Mouse (Mus musculus) heart, postnatal 0 days (tissue): Measurements from ENCODE around the gene Gpm6b. TPM values are rescaled to one million over a fixed set of nuclear protein-coding genes. Genes with fewer than 3 reads are reported as not detected.

Source experiments
- ATAC-seq: fragments of 200-750 bp; cut with Nextera tagmentation; 2 replicates; pipeline ENCODE4 v1.8.0; 2017; ENCODE audit warnings: low read depth, moderate number of reproducible peaks, moderate library complexity; ENCODE audit not compliant: insufficient read depth
- DNase-seq: peaks from one replicate; pipeline ENCODE4 v3.0.0-alpha.2; 2016; ENCODE audit warnings: low spot score
- H3K27ac ChIP-seq: fragments of 300-500 bp; sonication (generic); 2 replicates; pipeline ENCODE4 v1.5.1; 2014; ENCODE audit warnings: low read depth, mild to moderate bottlenecking
- H3K27me3 ChIP-seq: fragments of 300-500 bp; sonication (generic); 2 replicates; pipeline ENCODE4 v1.6.1; 2014; ENCODE audit warnings: low read length, mixed read lengths; ENCODE audit not compliant: control insufficient read depth, insufficient read depth
- H3K36me3 ChIP-seq: fragments of 300-500 bp; sonication (generic); replicated peaks from 2 replicates; pipeline ENCODE4 v1.6.1; 2014; ENCODE audit warnings: low read length, mixed read lengths; ENCODE audit not compliant: control insufficient read depth, insufficient read depth
- H3K4me1 ChIP-seq: fragments of 300-500 bp; sonication (generic); 2 replicates; pipeline ENCODE4 v1.6.1; 2014; ENCODE audit warnings: antibody characterized with exemption; ENCODE audit not compliant: control insufficient read depth, insufficient read depth
- H3K4me2 ChIP-seq: fragments of 300-500 bp; sonication (generic); 2 replicates; pipeline ENCODE4 v1.6.1; 2014; ENCODE audit warnings: low read depth, mild to moderate bottlenecking, low read length, moderate library complexity
- H3K4me3 ChIP-seq: fragments of 300-500 bp; sonication (generic); 2 replicates; pipeline ENCODE4 v1.5.1; 2014; ENCODE audit warnings: low read depth, low read length
- H3K9ac ChIP-seq: fragments of 300-500 bp; sonication (generic); replicated peaks from 2 replicates; pipeline ENCODE4 v1.6.1; 2014; ENCODE audit warnings: low read depth, low read length, mixed read lengths
- H3K9me3 ChIP-seq: fragments of 300-500 bp; sonication (generic); replicated peaks from 2 replicates; pipeline ENCODE4 v1.6.1; 2016; ENCODE audit warnings: low read length; ENCODE audit not compliant: control insufficient read depth
- CTCF ChIP-seq: IDR thresholded peaks from 2 replicates; pipeline ENCODE4 v1.5.1; 2016; ENCODE audit warnings: antibody characterized with exemption, control low read depth, low read depth
- EP300 ChIP-seq: IDR thresholded peaks from 2 replicates; pipeline ENCODE4 v1.6.1; 2016; ENCODE audit warnings: antibody characterized with exemption, low read depth
- WGBS: fragments of 180-500 bp; shearing (Covaris S2); extraction: QIAGEN DNeasy Blood & Tissue Kit; methylation state at CpG from one replicate; pipeline ENCODE4 v1.1.7; 2014; 5-methylcytosine and 5-hydroxymethylcytosine counted together
- polyA plus RNA-seq: library from polyadenylated mRNA; unstranded; fragments of >200 nt; fragmentation: Nextera tagmentation; extraction: Ambion mirVana; gene quantifications from 2 replicates; pipeline ENCODE4 v1.2.1, GENCODE M21; 2015
- total RNA-seq: library from RNA; depleted of rRNA; stranded (reverse); fragments of >200 nt; gene quantifications from 2 replicates; pipeline ENCODE4 v1.2.3, GENCODE M21; 2014; ENCODE audit warnings: low replicate concordance; rRNA removed

Gpm6b gene
- 6.4 and 13.0 TPM in 2 replicates for total RNA-seq
- polyA plus RNA-seq, result 3.9 and 5.5 TPM in 2 replicates

- Histone ChIP-seq H3K9me3 (no peaks in the 10 kb centered on the region), H3K27ac (no peak within 1 kb of the TSS), H3K4me3 (peak within 1 kb of the TSS; percentile 52), H3K27me3 (no peaks in the 10 kb centered on the region), H3K9ac (0 out of 2 replicates have a peak within 1 kb of the TSS, but pooled peaks have one; percentile 20), H3K4me1 (no peaks in the 10 kb centered on the region), H3K4me2 (peak within 1 kb of the TSS; percentile 81), H3K36me3 (no peaks in the 10 kb centered on the region)
- no peak for TF ChIP-seq CTCF
- no peak for TF ChIP-seq EP300
- no peak for DNase-seq
- whole genome bisulfite sequencing, result 21% methylated on average over 63 of the region's 63 CpGs
- peak; percentile 75 for ATAC-seq
These were observed at the start of gene Gpm6b for GRCm38 (mm10) chrX:166238831-166239460. Gene Gpm6b, plus strand, starts transcription at chrX:166238911.

- no peak overlapping the region for H3K9ac ChIP-seq
- no peaks in the 10 kb centered on the region for H3K27me3 ChIP-seq
- H3K36me3 ChIP-seq, result no peaks in the 10 kb centered on the region
- H3K9me3 ChIP-seq, result no peaks in the 10 kb centered on the region
- TF ChIP-seq EP300 (no peak), CTCF (no peak)
- no peak overlapping the region for H3K27ac ChIP-seq
- no peaks in the 10 kb centered on the region for H3K4me1 ChIP-seq
- ATAC-seq, result no peak
- no peak overlapping the region for H3K4me2 ChIP-seq
- DNase-seq, result no peak
- H3K4me3 ChIP-seq, result no peak overlapping the region
These were observed 42.4 kb upstream of the Gpm6b start for GRCm38 (mm10) chrX:166196327-166196726.

- no peak for ATAC-seq
- Histone ChIP-seq H3K4me3 (no peak overlapping the region), H3K27me3 (no peaks in the 10 kb centered on the region), H3K9ac (no peak overlapping the region), H3K9me3 (no peaks in the 10 kb centered on the region), H3K4me1 (no peaks in the 10 kb centered on the region), H3K36me3 (no peaks in the 10 kb centered on the region), H3K4me2 (no peak overlapping the region), H3K27ac (no peak overlapping the region)
- TF ChIP-seq CTCF, result no peak
- TF ChIP-seq EP300, result no peak
- 68% methylated on average over 2 of the region's 2 CpGs for WGBS
- no peak for DNase-seq
These were observed 40.4 kb upstream of the Gpm6b start for GRCm38 (mm10) chrX:166198266-166198665.

- Histone ChIP-seq H3K4me3 (no peak overlapping the region), H3K36me3 (no peaks in the 10 kb centered on the region), H3K4me2 (no peak overlapping the region), H3K9me3 (no peaks in the 10 kb centered on the region), H3K4me1 (no peaks in the 10 kb centered on the region), H3K27ac (no peak overlapping the region), H3K27me3 (no peaks in the 10 kb centered on the region), H3K9ac (no peak overlapping the region)
- ATAC-seq, result no peak
- TF ChIP-seq EP300, result no peak
- no peak for TF ChIP-seq CTCF
- DNase-seq, result no peak
These were observed 38.9 kb upstream of the Gpm6b start for GRCm38 (mm10) chrX:166199812-166200211.

- no peak overlapping the region for H3K4me3 ChIP-seq
- H3K27ac ChIP-seq, result no peak overlapping the region
- no peaks in the 10 kb centered on the region for H3K36me3 ChIP-seq
- TF ChIP-seq EP300 (no peak), CTCF (no peak)
- no peak overlapping the region for H3K4me2 ChIP-seq
- no peak for ATAC-seq
- no peak overlapping the region for H3K9ac ChIP-seq
- H3K4me1 ChIP-seq, result no peaks in the 10 kb centered on the region
- 53% methylated on average over 2 of the region's 2 CpGs for WGBS
- DNase-seq, result no peak
- H3K9me3 ChIP-seq, result no peaks in the 10 kb centered on the region
- no peaks in the 10 kb centered on the region for H3K27me3 ChIP-seq
These were observed 24.1 kb upstream of the Gpm6b start for GRCm38 (mm10) chrX:166214576-166214975.

- ATAC-seq, result no peak
- H3K9me3 ChIP-seq, result no peaks in the 10 kb centered on the region
- TF ChIP-seq EP300 (no peak), CTCF (no peak)
These were observed 22.5 kb upstream of the Gpm6b start for GRCm38 (mm10) chrX:166216248-166216647.

More at GRCm38 (mm10) chrX:166216248-166216647, 22.5 kb upstream of the Gpm6b start:
- Histone ChIP-seq H3K4me3 (no peak overlapping the region), H3K4me1 (no peaks in the 10 kb centered on the region), H3K27me3 (no peaks in the 10 kb centered on the region), H3K4me2 (no peak overlapping the region), H3K27ac (no peak overlapping the region), H3K9ac (no peak overlapping the region), H3K36me3 (no peaks in the 10 kb centered on the region)
- WGBS, result 73% methylated on average over 6 of the region's 6 CpGs
- no peak for DNase-seq
